Mouse (Mus musculus) neural tube, embryonic 12.5 days (tissue): ENCODE measurements around the gene Garnl3. TPM values are rescaled to one million over a fixed set of nuclear protein-coding genes. Genes with fewer than 3 reads are reported as not detected.

Experiments used
- ATAC-seq: fragments of 200-750 bp; cut with Nextera tagmentation; 2 replicates; pipeline ENCODE4 v1.8.0; 2017; ENCODE audit warnings: low read depth, mild to moderate bottlenecking, moderate TSS enrichment, moderate library complexity; ENCODE audit not compliant: low FRiP score
- H3K27ac ChIP-seq: fragments of 300-500 bp; sonication (generic); 2 replicates; pipeline ENCODE4 v1.5.1; 2016
- H3K27me3 ChIP-seq: fragments of 300-500 bp; sonication (generic); replicated peaks from 2 replicates; pipeline ENCODE4 v1.6.1; 2016; ENCODE audit warnings: mild to moderate bottlenecking
- H3K36me3 ChIP-seq: fragments of 300-500 bp; sonication (generic); 2 replicates; pipeline ENCODE4 v1.6.1; 2016; ENCODE audit warnings: mild to moderate bottlenecking
- H3K4me1 ChIP-seq: fragments of 300-500 bp; sonication (generic); 2 replicates; pipeline ENCODE4 v1.6.1; 2016
- H3K4me2 ChIP-seq: fragments of 300-500 bp; sonication (generic); replicated peaks from 2 replicates; pipeline ENCODE4 v1.6.1; 2016; ENCODE audit warnings: mild to moderate bottlenecking
- H3K4me3 ChIP-seq: fragments of 300-500 bp; sonication (generic); 2 replicates; pipeline ENCODE4 v1.5.1; 2016
- H3K9ac ChIP-seq: fragments of 300-500 bp; sonication (generic); 2 replicates; pipeline ENCODE4 v1.6.1; 2016; ENCODE audit warnings: mild to moderate bottlenecking
- H3K9me3 ChIP-seq: fragments of 300-500 bp; sonication (generic); 2 replicates; pipeline ENCODE4 v1.6.1; 2016; ENCODE audit warnings: mild to moderate bottlenecking
- WGBS: fragments of 180-500 bp; shearing (Covaris S2); methylation state at CpG from one replicate; pipeline ENCODE4 v1.1.7; 2016; 5-methylcytosine and 5-hydroxymethylcytosine counted together
- polyA plus RNA-seq: library from polyadenylated mRNA; unstranded; fragments of >200 nt; fragmentation: Nextera tagmentation; extraction: Ambion mirVana; gene quantifications from 2 replicates; pipeline ENCODE4 v1.2.1, GENCODE M21; 2016

The Garnl3 gene
- polyA plus RNA-seq, 1 experiment from 2014 or later: 23.3 TPM

GRCm38 (mm10) chr2:33074931-33075330 is 56.5 kb downstream of the Garnl3 start:
- no peak for ATAC-seq
- Histone ChIP-seq H3K4me1 (no peaks in the 10 kb centered on the region), H3K4me2 (no peak overlapping the region), H3K4me3 (no peak overlapping the region), H3K36me3 (no peaks in the 10 kb centered on the region), H3K27me3 (no peaks in the 10 kb centered on the region), H3K9me3 (no peaks in the 10 kb centered on the region), H3K9ac (no peak overlapping the region), H3K27ac (no peak overlapping the region)
- WGBS: 63% methylated on average over 2 of the region's 2 CpGs

- Histone ChIP-seq H3K4me2 (no peak overlapping the region), H3K9me3 (no peaks in the 10 kb centered on the region), H3K27me3 (no peaks in the 10 kb centered on the region), H3K4me3 (no peak overlapping the region), H3K4me1 (no peaks in the 10 kb centered on the region), H3K36me3 (no peaks in the 10 kb centered on the region), H3K9ac (no peak overlapping the region), H3K27ac (no peak overlapping the region)
- no peak for ATAC-seq
- 72% methylated on average over 3 of the region's 3 CpGs for WGBS
Observed at GRCm38 (mm10) chr2:33074188-33074587, 57.3 kb downstream of the Garnl3 start.

DNA sequence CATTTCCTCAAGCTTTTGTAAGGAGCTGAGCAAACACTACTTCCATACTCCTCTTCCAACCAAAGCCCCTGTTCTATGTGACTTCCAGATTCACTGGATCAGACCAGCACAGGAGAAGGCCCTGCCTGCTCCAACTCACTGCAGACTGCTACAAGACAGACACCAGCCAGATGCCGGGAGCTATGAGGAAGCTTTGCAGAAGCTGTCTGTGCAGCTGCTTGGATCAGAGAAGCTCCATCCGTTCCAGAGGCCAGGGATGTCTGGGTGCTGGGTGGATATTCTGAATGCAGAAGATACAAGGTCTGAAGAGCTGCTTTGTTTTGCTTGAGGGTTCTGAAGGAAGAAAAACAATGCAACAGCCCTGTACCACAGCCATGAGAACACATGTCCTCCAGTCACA is 59.1 kb downstream of the Garnl3 start:
- Histone ChIP-seq H3K27ac (no peak overlapping the region), H3K4me1 (no peaks in the 10 kb centered on the region), H3K9me3 (no peaks in the 10 kb centered on the region), H3K36me3 (no peaks in the 10 kb centered on the region), H3K4me2 (no peak overlapping the region), H3K27me3 (no peaks in the 10 kb centered on the region), H3K9ac (no peak overlapping the region), H3K4me3 (no peak overlapping the region)
- WGBS: 83% methylated on average over 2 of the region's 2 CpGs
- ATAC-seq: no peak

- Histone ChIP-seq H3K9ac (no peak overlapping the region), H3K4me3 (no peak overlapping the region), H3K4me1 (no peaks in the 10 kb centered on the region), H3K36me3 (no peaks in the 10 kb centered on the region), H3K27ac (no peak overlapping the region), H3K9me3 (no peaks in the 10 kb centered on the region), H3K27me3 (no peaks in the 10 kb centered on the region), H3K4me2 (no peak overlapping the region)
- 63% methylated on average over 1 of the region's 1 CpGs for WGBS
- ATAC-seq: no peak
Observed at GRCm38 (mm10) chr2:33065610-33066009, 65.8 kb downstream of the Garnl3 start.

DNA sequence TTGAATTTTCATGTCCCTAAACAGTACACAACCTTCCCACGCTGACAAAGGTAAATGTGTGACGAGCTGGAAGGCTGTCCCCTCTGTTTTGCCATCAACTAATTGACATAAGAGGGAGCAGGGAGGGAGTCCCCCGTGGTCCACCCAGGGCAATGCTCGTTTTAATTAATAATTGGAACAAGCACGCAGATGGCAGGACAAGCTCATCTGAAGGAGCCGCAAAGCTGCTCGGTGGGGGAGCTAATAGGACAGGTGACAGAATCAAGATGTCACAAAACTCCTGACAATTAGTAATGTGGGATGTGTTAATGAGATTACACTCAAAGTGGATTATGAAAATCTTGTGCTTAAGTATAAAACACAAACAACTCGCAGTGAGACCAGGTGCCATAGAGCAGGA is 68.7 kb downstream of the Garnl3 start:
- no peak for ATAC-seq
- Histone ChIP-seq H3K27me3 (no peaks in the 10 kb centered on the region), H3K4me3 (no peak overlapping the region), H3K9me3 (no peaks in the 10 kb centered on the region), H3K4me2 (no peak overlapping the region), H3K36me3 (no peaks in the 10 kb centered on the region), H3K4me1 (no peaks in the 10 kb centered on the region), H3K27ac (no peak overlapping the region), H3K9ac (no peak overlapping the region)
- 68% methylated on average over 8 of the region's 8 CpGs for WGBS

DNA sequence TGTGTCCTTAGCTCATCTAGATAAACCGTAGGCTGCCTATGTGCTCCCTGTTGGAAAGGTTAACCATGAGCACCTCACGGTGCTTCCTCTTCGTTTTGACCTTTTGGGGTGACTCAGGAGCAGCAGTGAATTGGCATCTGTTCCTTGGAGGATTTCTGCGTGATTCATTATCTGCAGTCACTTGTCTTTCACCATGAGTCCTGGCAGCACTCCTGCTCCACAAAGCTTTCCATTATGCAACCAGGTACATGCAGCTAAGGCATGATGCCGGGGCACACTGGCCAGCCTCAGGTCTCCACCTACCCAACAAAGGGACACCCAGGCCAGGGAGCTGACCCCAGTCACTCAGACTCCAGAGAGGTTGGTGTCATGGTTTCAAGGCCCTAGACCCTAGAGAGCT is 72.5 kb downstream of the Garnl3 start:
- no peak for ATAC-seq
- no peak overlapping the region for H3K9ac ChIP-seq
- H3K4me3 ChIP-seq: no peak overlapping the region
- WGBS: 88% methylated on average over 5 of the region's 5 CpGs
- no peaks in the 10 kb centered on the region for H3K9me3 ChIP-seq
- H3K4me1 ChIP-seq: no peaks in the 10 kb centered on the region
- no peaks in the 10 kb centered on the region for H3K27me3 ChIP-seq
- H3K27ac ChIP-seq: no peak overlapping the region
- no peak overlapping the region for H3K4me2 ChIP-seq
- no peaks in the 10 kb centered on the region for H3K36me3 ChIP-seq

GRCm38 (mm10) chr2:33057514-33057913 is 73.9 kb downstream of the Garnl3 start:
- H3K4me3 ChIP-seq: no peak overlapping the region
- H3K4me1 ChIP-seq: no peaks in the 10 kb centered on the region
- H3K27me3 ChIP-seq: no peaks in the 10 kb centered on the region
- H3K27ac ChIP-seq: no peak overlapping the region
- 88% methylated on average over 7 of the region's 7 CpGs for WGBS
- H3K36me3 ChIP-seq: no peaks in the 10 kb centered on the region
- H3K9ac ChIP-seq: no peak overlapping the region
- no peak for ATAC-seq
- no peak overlapping the region for H3K4me2 ChIP-seq
- no peaks in the 10 kb centered on the region for H3K9me3 ChIP-seq

GRCm38 (mm10) chr2:33053966-33054365 is 77.5 kb downstream of the Garnl3 start:
- WGBS: 45% methylated on average over 10 of the region's 10 CpGs
- Histone ChIP-seq H3K36me3 (no peaks in the 10 kb centered on the region), H3K9me3 (no peaks in the 10 kb centered on the region), H3K4me1 (no peaks in the 10 kb centered on the region), H3K9ac (no peak overlapping the region), H3K4me3 (no peak overlapping the region), H3K27ac (no peak overlapping the region), H3K4me2 (no peak overlapping the region), H3K27me3 (no peaks in the 10 kb centered on the region)
- ATAC-seq: no peak

DNA sequence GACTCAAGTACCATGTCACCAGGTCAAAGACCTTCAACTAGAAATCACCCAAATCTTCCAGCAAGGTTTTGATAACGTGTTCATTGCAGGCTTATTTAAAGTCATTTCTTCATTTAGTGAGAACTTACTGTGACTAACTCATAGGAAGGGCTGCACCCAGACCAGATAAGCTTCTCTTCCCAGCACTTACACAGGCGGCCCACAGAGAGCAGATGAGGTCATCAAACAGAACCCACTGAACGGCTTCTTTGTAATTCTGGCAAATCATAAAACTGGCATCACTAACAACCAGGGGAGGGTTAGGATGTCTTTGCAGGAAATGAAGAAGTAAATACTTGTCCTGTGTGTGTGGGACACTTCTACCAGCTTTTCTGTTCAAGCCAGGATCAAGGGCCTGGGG is 84.1 kb downstream of the Garnl3 start:
- Histone ChIP-seq H3K9me3 (no peaks in the 10 kb centered on the region), H3K4me3 (no peak overlapping the region), H3K4me1 (no peaks in the 10 kb centered on the region), H3K36me3 (no peaks in the 10 kb centered on the region), H3K27ac (no peak overlapping the region), H3K27me3 (no peaks in the 10 kb centered on the region), H3K4me2 (no peak overlapping the region), H3K9ac (no peak overlapping the region)
- no peak for ATAC-seq
- 49% methylated on average over 3 of the region's 3 CpGs for WGBS

DNA sequence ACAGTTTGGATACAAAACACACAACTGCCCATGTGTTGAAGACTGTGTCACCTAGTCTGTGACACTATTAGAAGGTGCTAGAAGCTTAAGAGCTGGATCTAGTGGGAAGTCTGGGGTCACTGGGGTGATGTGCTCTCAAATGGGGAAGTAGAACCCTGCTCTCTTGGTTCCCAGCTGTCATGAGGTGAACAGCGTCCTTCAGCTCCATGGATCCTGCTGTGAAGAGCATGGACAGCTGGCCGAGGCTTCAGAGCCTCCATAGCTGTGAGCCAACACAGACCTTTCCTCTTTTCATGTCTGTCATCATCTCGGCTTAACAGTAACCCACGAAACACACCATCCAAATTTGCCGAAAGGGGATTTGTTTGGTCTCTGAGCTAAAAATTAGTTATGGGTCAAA is 84.5 kb downstream of the Garnl3 start:
- Histone ChIP-seq H3K36me3 (no peaks in the 10 kb centered on the region), H3K4me3 (no peak overlapping the region), H3K9me3 (no peaks in the 10 kb centered on the region), H3K9ac (no peak overlapping the region), H3K4me1 (no peaks in the 10 kb centered on the region), H3K27me3 (no peaks in the 10 kb centered on the region), H3K4me2 (no peak overlapping the region), H3K27ac (no peak overlapping the region)
- no peak for ATAC-seq
- 55% methylated on average over 5 of the region's 5 CpGs for WGBS

- Histone ChIP-seq H3K4me1 (no peaks in the 10 kb centered on the region), H3K4me3 (no peak overlapping the region), H3K4me2 (no peak overlapping the region), H3K36me3 (no peaks in the 10 kb centered on the region), H3K27me3 (no peaks in the 10 kb centered on the region), H3K27ac (no peak overlapping the region), H3K9ac (no peak overlapping the region), H3K9me3 (no peaks in the 10 kb centered on the region)
- WGBS: 75% methylated on average over 3 of the region's 3 CpGs
- ATAC-seq: no peak
Observed at GRCm38 (mm10) chr2:33045899-33046298, 85.6 kb downstream of the Garnl3 start.

DNA sequence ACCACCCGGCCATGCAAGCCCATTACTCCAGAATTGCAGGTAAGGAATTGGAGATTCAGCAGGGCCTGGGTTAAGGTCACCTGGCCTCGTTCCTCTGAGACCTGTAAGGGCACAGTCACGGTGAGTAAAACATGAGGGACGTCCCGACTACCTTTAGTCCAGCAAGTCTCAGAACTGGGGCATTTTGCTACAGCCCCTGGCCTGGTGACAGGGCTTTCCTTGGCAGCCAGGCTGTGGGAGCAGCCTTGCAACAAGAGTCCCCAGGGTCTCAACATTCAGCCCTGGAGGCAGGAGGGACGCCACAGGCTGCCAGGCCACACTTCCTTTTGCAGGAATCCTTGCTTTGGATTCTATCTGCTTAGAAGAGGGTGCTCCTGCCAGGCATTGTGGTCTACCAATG is 88.7 kb downstream of the Garnl3 start:
- ATAC-seq: no peak
- Histone ChIP-seq H3K9ac (no peak overlapping the region), H3K4me3 (no peak overlapping the region), H3K9me3 (no peaks in the 10 kb centered on the region), H3K4me1 (no peaks in the 10 kb centered on the region), H3K27me3 (no peaks in the 10 kb centered on the region), H3K36me3 (no peaks in the 10 kb centered on the region), H3K27ac (no peak overlapping the region), H3K4me2 (no peak overlapping the region)
- WGBS: 74% methylated on average over 6 of the region's 6 CpGs

DNA sequence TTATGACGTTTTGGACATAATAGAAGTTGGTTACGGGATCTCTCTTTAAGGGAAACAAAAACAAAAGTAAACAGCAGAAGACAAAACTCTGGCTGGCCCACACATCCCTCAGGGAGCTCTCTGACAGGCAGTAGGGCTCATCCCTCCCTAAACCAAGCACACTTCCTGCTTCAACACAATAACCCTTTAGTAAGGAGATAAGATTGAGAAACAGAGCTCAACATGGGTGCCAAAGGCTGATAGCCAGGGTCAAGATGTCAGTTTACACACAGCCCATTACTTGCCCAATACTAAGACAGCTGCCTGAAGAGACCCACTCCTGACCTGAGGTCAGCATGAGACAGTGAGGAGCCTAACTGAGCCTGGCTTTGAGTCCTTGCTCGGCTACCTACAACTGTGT is 89.9 kb downstream of the Garnl3 start:
- ATAC-seq: no peak
- WGBS: 71% methylated on average over 3 of the region's 3 CpGs
- H3K36me3 ChIP-seq: no peaks in the 10 kb centered on the region
- H3K27me3 ChIP-seq: no peaks in the 10 kb centered on the region
- no peak overlapping the region for H3K27ac ChIP-seq
- H3K4me3 ChIP-seq: no peak overlapping the region
- no peaks in the 10 kb centered on the region for H3K4me1 ChIP-seq
- no peak overlapping the region for H3K4me2 ChIP-seq
- no peak overlapping the region for H3K9ac ChIP-seq
- no peaks in the 10 kb centered on the region for H3K9me3 ChIP-seq

GRCm38 (mm10) chr2:33037429-33037828 is 94.0 kb downstream of the Garnl3 start:
- H3K4me2 ChIP-seq: no peak overlapping the region
- H3K27me3 ChIP-seq: no peaks in the 10 kb centered on the region
- no peak overlapping the region for H3K27ac ChIP-seq
- H3K9me3 ChIP-seq: no peaks in the 10 kb centered on the region
- H3K9ac ChIP-seq: no peak overlapping the region
- ATAC-seq: no peak
- H3K36me3 ChIP-seq: no peaks in the 10 kb centered on the region
- H3K4me1 ChIP-seq: no peaks in the 10 kb centered on the region
- H3K4me3 ChIP-seq: no peak overlapping the region
- 88% methylated on average over 1 of the region's 1 CpGs for WGBS
